Mouse (Mus musculus) limb, embryonic 13.5 days (tissue): ENCODE results near the gene Tcf7l1. TPM values are rescaled to one million over a fixed set of nuclear protein-coding genes. Genes with fewer than 3 reads are reported as not detected.

ENCODE experiments used
- ATAC-seq: fragments of 200-750 bp; cut with Nextera tagmentation; 2 replicates; pipeline ENCODE4 v1.8.0; 2017; ENCODE audit warnings: low read depth, moderate number of reproducible peaks, moderate TSS enrichment; ENCODE audit not compliant: low FRiP score
- H3K27ac ChIP-seq: fragments of 300-500 bp; sonication (generic); 2 replicates; pipeline ENCODE4 v1.5.1; 2015; ENCODE audit warnings: inconsistent platforms, mild to moderate bottlenecking, moderate library complexity
- H3K27me3 ChIP-seq: fragments of 300-500 bp; sonication (generic); 2 replicates; pipeline ENCODE4 v1.6.1; 2015; ENCODE audit warnings: mild to moderate bottlenecking, inconsistent platforms
- H3K36me3 ChIP-seq: fragments of 300-500 bp; sonication (generic); 2 replicates; pipeline ENCODE4 v1.6.1; 2015; ENCODE audit warnings: inconsistent platforms, mild to moderate bottlenecking, moderate library complexity
- H3K4me1 ChIP-seq: fragments of 300-500 bp; sonication (generic); 2 replicates; pipeline ENCODE4 v1.6.1; 2015; ENCODE audit warnings: inconsistent platforms
- H3K4me2 ChIP-seq: fragments of 300-500 bp; sonication (generic); replicated peaks from 2 replicates; pipeline ENCODE4 v1.6.1; 2015; ENCODE audit warnings: inconsistent platforms, mild to moderate bottlenecking, moderate library complexity
- H3K4me3 ChIP-seq: fragments of 300-500 bp; sonication (generic); 2 replicates; pipeline ENCODE4 v1.5.1; 2015; ENCODE audit warnings: moderate library complexity, mild to moderate bottlenecking, inconsistent platforms
- H3K9ac ChIP-seq: fragments of 300-500 bp; sonication (generic); 2 replicates; pipeline ENCODE4 v1.6.1; 2015; ENCODE audit warnings: mild to moderate bottlenecking, inconsistent platforms
- H3K9me3 ChIP-seq: fragments of 300-500 bp; sonication (generic); 2 replicates; pipeline ENCODE4 v1.6.1; 2016; ENCODE audit warnings: inconsistent platforms
- WGBS: fragments of 180-500 bp; shearing (Covaris S2); methylation state at CpG from one replicate; pipeline ENCODE4 v1.1.7; 2015; 5-methylcytosine and 5-hydroxymethylcytosine counted together
- polyA plus RNA-seq: library from polyadenylated mRNA; unstranded; fragments of >200 nt; fragmentation: Nextera tagmentation; extraction: Ambion mirVana; gene quantifications from 2 replicates; pipeline ENCODE4 v1.2.1, GENCODE M21; 2015

Gene Tcf7l1
- polyA plus RNA-seq, 1 experiment from 2014 or later = 46.8 TPM

DNA sequence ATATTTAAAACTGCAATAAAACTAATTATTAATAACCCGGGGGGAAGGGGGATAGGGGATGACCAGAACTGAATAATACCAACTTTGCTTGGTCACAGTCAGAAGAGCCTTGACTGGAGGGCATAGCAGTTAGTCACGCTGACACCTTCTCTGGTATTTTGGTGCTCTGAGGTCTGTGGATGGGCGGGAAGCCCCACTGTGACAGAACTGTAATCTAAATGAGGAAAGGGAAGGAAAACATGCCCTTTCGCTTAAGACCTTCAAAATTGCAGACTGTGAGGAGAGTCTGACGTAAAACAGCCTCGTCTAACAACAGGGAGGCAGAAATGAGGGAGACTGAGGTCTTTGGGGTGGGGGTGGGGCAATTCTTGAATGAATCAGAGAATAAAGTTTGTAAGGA lies 96.6 kb downstream of the Tcf7l1 start:
- H3K27ac ChIP-seq = no peak overlapping the region
- H3K9me3 ChIP-seq = no peaks in the 10 kb centered on the region
- H3K4me1 ChIP-seq = peaks cover 94% of the 10 kb centered on the region
- no peak overlapping the region for H3K9ac ChIP-seq
- peaks cover 9% of the 10 kb centered on the region; the same call in 1 of the 2 replicates for H3K36me3 ChIP-seq
- WGBS = 62% methylated on average over 6 of the region's 6 CpGs
- no peaks in the 10 kb centered on the region for H3K27me3 ChIP-seq
- no peak overlapping the region for H3K4me3 ChIP-seq
- no peak overlapping the region for H3K4me2 ChIP-seq
- no peak for ATAC-seq

DNA sequence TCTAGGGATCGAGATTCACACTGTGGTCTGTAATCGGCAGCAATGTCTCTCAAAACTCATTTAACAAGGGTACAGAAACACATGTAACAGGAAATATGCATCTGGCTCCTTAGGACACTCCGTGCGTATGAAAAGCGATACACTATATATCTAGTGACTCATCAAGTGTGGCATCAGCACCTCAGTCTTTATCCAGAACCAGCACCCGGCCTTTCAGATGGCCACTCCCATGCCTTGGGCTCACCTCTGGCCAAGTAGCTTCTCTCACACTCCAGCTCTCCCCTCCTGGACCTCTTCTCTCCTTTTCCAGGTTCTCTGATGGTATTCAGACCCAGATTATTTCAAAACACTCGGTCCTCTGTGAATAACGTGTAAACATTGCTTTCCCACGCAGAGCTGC lies 97.5 kb downstream of the Tcf7l1 start:
- H3K4me1 ChIP-seq = peaks cover 93% of the 10 kb centered on the region
- H3K36me3 ChIP-seq = peaks cover 9% of the 10 kb centered on the region; the same call in 1 of the 2 replicates
- no peak for ATAC-seq
- WGBS = 82% methylated on average over 9 of the region's 9 CpGs
- no peak overlapping the region for H3K4me2 ChIP-seq
- H3K27ac ChIP-seq = no peak overlapping the region
- no peak overlapping the region for H3K4me3 ChIP-seq
- no peaks in the 10 kb centered on the region for H3K9me3 ChIP-seq
- H3K27me3 ChIP-seq = no peaks in the 10 kb centered on the region
- no peak overlapping the region for H3K9ac ChIP-seq

GRCm38 (mm10) chr6:72690595-72690994 lies 98.5 kb downstream of the Tcf7l1 start:
- Histone ChIP-seq H3K4me2 (no peak overlapping the region), H3K9ac (no peak overlapping the region), H3K27ac (peak overlapping the region; percentile 84)

GRCm38 (mm10) chr6:72690001-72690400 lies 99.1 kb downstream of the Tcf7l1 start:
- Histone ChIP-seq H3K9ac (no peak overlapping the region), H3K4me2 (no peak overlapping the region), H3K27ac (peak overlapping the region; percentile 84), H3K4me3 (no peak overlapping the region), H3K27me3 (no peaks in the 10 kb centered on the region), H3K36me3 (peaks cover 9% of the 10 kb centered on the region; the same call in 1 of the 2 replicates), H3K4me1 (peaks cover 93% of the 10 kb centered on the region), H3K9me3 (no peaks in the 10 kb centered on the region)
- 0 out of 2 replicates have a peak, but pooled peaks have one; percentile 32 for ATAC-seq
- 33% methylated on average over 8 of the region's 8 CpGs for WGBS

More at GRCm38 (mm10) chr6:72690595-72690994, 98.5 kb downstream of the Tcf7l1 start:
- no peaks in the 10 kb centered on the region for H3K9me3 ChIP-seq
- H3K4me1 ChIP-seq = peaks cover 93% of the 10 kb centered on the region
- ATAC-seq = no peak
- no peaks in the 10 kb centered on the region for H3K27me3 ChIP-seq
- H3K4me3 ChIP-seq = no peak overlapping the region
- 70% methylated on average over 10 of the region's 10 CpGs for WGBS
- peaks cover 9% of the 10 kb centered on the region; the same call in 1 of the 2 replicates for H3K36me3 ChIP-seq

- Histone ChIP-seq H3K4me3 (no peak overlapping the region), H3K27ac (peak overlapping the region; percentile 84; the same call in 1 of the 2 replicates), H3K9ac (no peak overlapping the region), H3K9me3 (no peaks in the 10 kb centered on the region), H3K4me2 (no peak overlapping the region), H3K4me1 (peaks cover 93% of the 10 kb centered on the region), H3K36me3 (peaks cover 9% of the 10 kb centered on the region; the same call in 1 of the 2 replicates), H3K27me3 (no peaks in the 10 kb centered on the region)
- WGBS = 73% methylated on average over 5 of the region's 5 CpGs
- ATAC-seq = no peak
Observed at GRCm38 (mm10) chr6:72689046-72689445, 100.0 kb downstream of the Tcf7l1 start.

- H3K4me2 ChIP-seq = no peak overlapping the region
- H3K4me3 ChIP-seq = no peak overlapping the region
- H3K36me3 ChIP-seq = peaks cover 5% of the 10 kb centered on the region; the same call in 1 of the 2 replicates
- WGBS = 58% methylated on average over 9 of the region's 9 CpGs
- no peaks in the 10 kb centered on the region for H3K9me3 ChIP-seq
- peak overlapping the region; percentile 65; the same call in 1 of the 2 replicates for H3K27ac ChIP-seq
- no peak overlapping the region for H3K9ac ChIP-seq
- peaks cover 88% of the 10 kb centered on the region for H3K4me1 ChIP-seq
- H3K27me3 ChIP-seq = no peaks in the 10 kb centered on the region
- peak; percentile 38; the same call in 1 of the 2 replicates for ATAC-seq
Observed at GRCm38 (mm10) chr6:72685165-72685564, 103.9 kb downstream of the Tcf7l1 start.

DNA sequence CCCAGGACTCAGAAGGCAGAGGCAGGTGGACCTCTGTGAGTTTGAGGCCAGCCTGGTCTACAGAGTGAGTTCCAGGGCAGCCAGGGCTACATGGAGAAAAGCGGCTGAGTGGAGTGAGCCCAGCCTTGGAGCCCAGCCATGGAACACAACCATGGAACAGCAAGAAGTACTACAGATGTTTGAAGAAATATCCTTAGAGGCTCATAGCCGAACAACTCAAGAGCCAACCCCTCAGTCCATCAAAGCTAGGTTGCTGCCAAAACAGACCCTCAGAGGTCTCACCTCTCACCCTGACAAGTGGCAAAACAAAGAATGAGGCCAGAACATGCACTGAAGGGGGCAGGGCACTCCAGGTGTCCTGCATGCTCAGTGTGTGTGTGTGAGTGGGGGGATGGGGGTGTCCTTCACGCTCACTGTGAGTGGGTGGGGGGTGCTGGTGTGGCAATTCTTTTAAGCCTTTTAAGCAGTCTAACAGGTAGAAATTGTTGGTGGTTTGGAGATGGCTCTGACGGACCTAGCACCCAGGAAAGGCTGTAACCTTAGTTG lies 104.7 kb downstream of the Tcf7l1 start:
- no peak overlapping the region for H3K4me2 ChIP-seq
- 68% methylated on average over 4 of the region's 4 CpGs for WGBS
- no peak overlapping the region for H3K9ac ChIP-seq
- H3K27me3 ChIP-seq = no peaks in the 10 kb centered on the region
- H3K36me3 ChIP-seq = peaks cover 5% of the 10 kb centered on the region; the same call in 1 of the 2 replicates
- no peaks in the 10 kb centered on the region for H3K9me3 ChIP-seq
- H3K4me1 ChIP-seq = peaks cover 88% of the 10 kb centered on the region
- ATAC-seq = no peak
- H3K4me3 ChIP-seq = no peak overlapping the region
- H3K27ac ChIP-seq = no peak overlapping the region

- no peak overlapping the region for H3K4me3 ChIP-seq
- H3K27ac ChIP-seq = no peak overlapping the region
- 32% methylated on average over 4 of the region's 4 CpGs for WGBS
- no peaks in the 10 kb centered on the region for H3K36me3 ChIP-seq
- no peak for ATAC-seq
- no peaks in the 10 kb centered on the region for H3K27me3 ChIP-seq
- H3K4me1 ChIP-seq = peaks cover 95% of the 10 kb centered on the region
- H3K4me2 ChIP-seq = no peak overlapping the region
- H3K9me3 ChIP-seq = no peaks in the 10 kb centered on the region
- H3K9ac ChIP-seq = no peak overlapping the region
Observed at GRCm38 (mm10) chr6:72682238-72682637, 106.8 kb downstream of the Tcf7l1 start.

DNA sequence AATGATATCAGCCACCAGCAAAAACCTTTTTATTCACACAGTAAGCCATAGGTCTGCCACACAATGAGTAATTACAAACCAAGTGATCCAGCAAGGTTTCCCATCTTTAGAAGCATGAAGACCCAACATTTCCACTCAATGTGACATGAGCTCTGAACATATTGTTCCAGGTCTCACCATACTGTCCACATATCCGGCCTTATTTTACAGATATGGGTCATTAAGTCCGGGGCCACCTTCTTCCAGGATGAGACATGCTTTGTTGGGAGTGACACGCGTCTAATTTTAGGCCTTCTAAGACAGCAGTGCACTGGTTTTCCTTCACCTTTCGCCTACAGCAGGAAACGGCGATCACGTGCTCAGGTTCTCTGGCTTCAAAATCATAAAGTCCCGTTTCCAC lies 108.1 kb downstream of the Tcf7l1 start:
- Histone ChIP-seq H3K27me3 (no peaks in the 10 kb centered on the region), H3K36me3 (no peaks in the 10 kb centered on the region), H3K9ac (no peak overlapping the region), H3K9me3 (no peaks in the 10 kb centered on the region), H3K4me1 (peaks cover 95% of the 10 kb centered on the region), H3K4me3 (no peak overlapping the region), H3K4me2 (no peak overlapping the region), H3K27ac (peak overlapping the region; percentile 39; the same call in 1 of the 2 replicates)
- WGBS = 69% methylated on average over 9 of the region's 9 CpGs
- no peak for ATAC-seq

DNA sequence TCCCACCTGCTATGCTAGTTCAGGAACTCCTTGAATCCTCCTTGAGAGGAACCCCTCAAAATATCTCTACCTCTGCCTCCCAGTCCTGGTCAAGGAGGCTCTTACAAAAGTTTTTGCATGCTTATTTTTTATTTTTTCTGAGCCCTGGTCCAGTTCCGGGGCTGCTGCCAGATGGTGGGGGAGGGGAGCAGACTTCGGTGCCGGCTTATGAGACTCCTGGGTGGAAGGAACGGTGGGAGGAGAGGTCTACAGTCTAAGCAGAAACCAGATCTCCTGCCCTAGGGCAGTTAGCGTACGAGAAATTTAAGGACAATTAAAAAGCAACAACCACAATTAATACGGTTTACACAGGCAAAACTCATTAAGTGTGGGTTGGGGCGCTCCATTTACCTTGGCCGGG lies 110.4 kb downstream of the Tcf7l1 start:
- Histone ChIP-seq H3K9me3 (no peaks in the 10 kb centered on the region), H3K27me3 (no peaks in the 10 kb centered on the region), H3K36me3 (no peaks in the 10 kb centered on the region), H3K9ac (no peak overlapping the region), H3K27ac (peak overlapping the region; percentile 96), H3K4me2 (peak overlapping the region; percentile 66), H3K4me3 (no peak overlapping the region), H3K4me1 (peaks cover 90% of the 10 kb centered on the region)
- 9% methylated on average over 9 of the region's 9 CpGs for WGBS
- ATAC-seq = peak; percentile 25; the same call in 1 of the 2 replicates

GRCm38 (mm10) chr6:72677510-72678220 lies 111.4 kb downstream of the Tcf7l1 start:
- peak overlapping the region; percentile 96 for H3K27ac ChIP-seq
- H3K4me1 ChIP-seq = peaks cover 90% of the 10 kb centered on the region
- WGBS = 8% methylated on average over 11 of the region's 11 CpGs
- peak overlapping the region; percentile 66 for H3K4me2 ChIP-seq
- H3K9ac ChIP-seq = peak overlapping the region; percentile 59
- peak overlapping the region; percentile 40 for H3K4me3 ChIP-seq
- no peaks in the 10 kb centered on the region for H3K27me3 ChIP-seq
- ATAC-seq = peak; percentile 70
- no peaks in the 10 kb centered on the region for H3K36me3 ChIP-seq
- no peaks in the 10 kb centered on the region for H3K9me3 ChIP-seq

GRCm38 (mm10) chr6:72677079-72677478 lies 112.0 kb downstream of the Tcf7l1 start:
- Histone ChIP-seq H3K4me3 (peak overlapping the region; percentile 40), H3K27ac (peak overlapping the region; percentile 96), H3K4me1 (peaks cover 89% of the 10 kb centered on the region), H3K9me3 (no peaks in the 10 kb centered on the region), H3K27me3 (no peaks in the 10 kb centered on the region), H3K36me3 (no peaks in the 10 kb centered on the region), H3K9ac (peak overlapping the region; percentile 59), H3K4me2 (peak overlapping the region; percentile 66)
- ATAC-seq = peak; percentile 8
- 5% methylated on average over 10 of the region's 10 CpGs for WGBS
